Mouse (Mus musculus) liver, embryonic 14.5 days (tissue): ENCODE measurements around the gene Gm37240.

Source experiments
- CTCF ChIP-seq: IDR thresholded peaks from 2 replicates; pipeline ENCODE4 v1.5.1; 2016; ENCODE audit warnings: antibody characterized with exemption, low read depth, control low read depth
- EP300 ChIP-seq: IDR thresholded peaks from 2 replicates; pipeline ENCODE4 v1.6.1; 2016; ENCODE audit warnings: antibody characterized with exemption, low read depth

DNA sequence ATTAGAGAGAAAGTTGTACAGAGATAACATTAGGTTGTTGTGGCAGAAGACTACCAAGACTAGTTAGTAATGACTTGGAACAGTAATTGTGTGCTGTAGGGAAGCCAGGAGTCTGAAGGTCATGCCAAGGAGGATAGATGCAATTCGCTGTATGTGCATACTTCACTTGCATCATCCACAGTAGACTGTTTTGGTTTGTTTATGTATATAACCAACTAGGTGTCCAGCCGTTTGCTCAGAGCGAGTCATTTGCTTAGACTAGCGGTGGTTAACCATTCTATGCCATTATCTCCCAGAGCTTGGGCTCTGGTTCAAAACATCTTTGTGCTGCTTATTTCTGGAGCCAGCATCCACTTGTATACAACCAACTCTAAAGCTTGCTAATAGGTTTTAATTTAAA lies 937.9 kb downstream of the Gm37240 start:
- no peak for TF ChIP-seq CTCF
- TF ChIP-seq EP300, result no peak
